Mouse (Mus musculus) hindbrain, embryonic 15.5 days (tissue): Measurements from ENCODE around the gene Ermap. TPM values are rescaled to one million over a fixed set of nuclear protein-coding genes. Genes with fewer than 3 reads are reported as not detected.

Experiments used
- ATAC-seq: fragments of 200-750 bp; cut with Nextera tagmentation; 2 replicates; pipeline ENCODE4 v1.8.0; 2017; ENCODE audit warnings: low read depth, moderate number of reproducible peaks, moderate TSS enrichment; ENCODE audit not compliant: low FRiP score
- H3K27ac ChIP-seq: fragments of 300-500 bp; sonication (generic); replicated peaks from 2 replicates; pipeline ENCODE4 v1.5.1; 2015; ENCODE audit warnings: mild to moderate bottlenecking, inconsistent platforms
- H3K27me3 ChIP-seq: fragments of 300-500 bp; sonication (generic); 2 replicates; pipeline ENCODE4 v1.6.1; 2015; ENCODE audit warnings: control low read depth, inconsistent platforms
- H3K36me3 ChIP-seq: fragments of 300-500 bp; sonication (generic); 2 replicates; pipeline ENCODE4 v1.6.1; 2015; ENCODE audit warnings: control low read depth, inconsistent platforms
- H3K4me1 ChIP-seq: fragments of 300-500 bp; sonication (generic); replicated peaks from 2 replicates; pipeline ENCODE4 v1.6.1; 2015; ENCODE audit warnings: control low read depth, inconsistent platforms
- H3K4me2 ChIP-seq: fragments of 300-500 bp; sonication (generic); 2 replicates; pipeline ENCODE4 v1.6.1; 2015; ENCODE audit warnings: moderate library complexity, mild to moderate bottlenecking, inconsistent platforms
- H3K4me3 ChIP-seq: fragments of 300-500 bp; sonication (generic); 2 replicates; pipeline ENCODE4 v1.5.1; 2015; ENCODE audit warnings: mild to moderate bottlenecking, inconsistent platforms
- H3K9ac ChIP-seq: fragments of 300-500 bp; sonication (generic); 2 replicates; pipeline ENCODE4 v1.6.1; 2015; ENCODE audit warnings: inconsistent platforms
- H3K9me3 ChIP-seq: fragments of 300-500 bp; sonication (generic); 2 replicates; pipeline ENCODE4 v1.6.1; 2016; ENCODE audit warnings: control low read depth, inconsistent platforms
- WGBS: fragments of 180-500 bp; shearing (Covaris S2); methylation state at CpG from one replicate; pipeline ENCODE4 v1.1.7; 2015; 5-methylcytosine and 5-hydroxymethylcytosine counted together
- polyA plus RNA-seq: library from polyadenylated mRNA; unstranded; fragments of >200 nt; fragmentation: Nextera tagmentation; extraction: Ambion mirVana; gene quantifications from 2 replicates; pipeline ENCODE4 v1.2.1, GENCODE M21; 2015

Ermap gene
- polyA plus RNA-seq, 1 experiment from 2014 or later = 0.91 TPM

GRCm38 (mm10) chr4:119148741-119149140 is 41.1 kb downstream of the Ermap start:
- Histone ChIP-seq H3K27ac (no peak overlapping the region), H3K4me3 (no peak overlapping the region), H3K9me3 (no peaks in the 10 kb centered on the region), H3K4me2 (no peak overlapping the region), H3K4me1 (no peaks in the 10 kb centered on the region), H3K27me3 (no peaks in the 10 kb centered on the region), H3K36me3 (no peaks in the 10 kb centered on the region), H3K9ac (no peak overlapping the region)
- no peak for ATAC-seq
- 92% methylated on average over 11 of the region's 11 CpGs for WGBS

GRCm38 (mm10) chr4:119147347-119147746 is 42.5 kb downstream of the Ermap start:
- Histone ChIP-seq H3K4me1 (0 out of 2 replicates have a peak, but pooled peaks cover 5% of the 10 kb centered on the region), H3K4me3 (no peak overlapping the region), H3K9me3 (no peaks in the 10 kb centered on the region), H3K4me2 (no peak overlapping the region), H3K27ac (no peak overlapping the region), H3K27me3 (no peaks in the 10 kb centered on the region), H3K36me3 (no peaks in the 10 kb centered on the region), H3K9ac (no peak overlapping the region)
- 92% methylated on average over 5 of the region's 5 CpGs for WGBS
- ATAC-seq = no peak

- H3K27ac ChIP-seq = no peak overlapping the region
- H3K9ac ChIP-seq = no peak overlapping the region
- no peak overlapping the region for H3K4me3 ChIP-seq
- ATAC-seq = no peak
- no peaks in the 10 kb centered on the region for H3K36me3 ChIP-seq
- H3K4me1 ChIP-seq = 0 out of 2 replicates have a peak, but pooled peaks cover 5% of the 10 kb centered on the region
- H3K27me3 ChIP-seq = no peaks in the 10 kb centered on the region
- no peak overlapping the region for H3K4me2 ChIP-seq
- H3K9me3 ChIP-seq = no peaks in the 10 kb centered on the region
- 93% methylated on average over 7 of the region's 7 CpGs for WGBS
These were observed 43.0 kb downstream of the Ermap start for GRCm38 (mm10) chr4:119146816-119147215.

DNA sequence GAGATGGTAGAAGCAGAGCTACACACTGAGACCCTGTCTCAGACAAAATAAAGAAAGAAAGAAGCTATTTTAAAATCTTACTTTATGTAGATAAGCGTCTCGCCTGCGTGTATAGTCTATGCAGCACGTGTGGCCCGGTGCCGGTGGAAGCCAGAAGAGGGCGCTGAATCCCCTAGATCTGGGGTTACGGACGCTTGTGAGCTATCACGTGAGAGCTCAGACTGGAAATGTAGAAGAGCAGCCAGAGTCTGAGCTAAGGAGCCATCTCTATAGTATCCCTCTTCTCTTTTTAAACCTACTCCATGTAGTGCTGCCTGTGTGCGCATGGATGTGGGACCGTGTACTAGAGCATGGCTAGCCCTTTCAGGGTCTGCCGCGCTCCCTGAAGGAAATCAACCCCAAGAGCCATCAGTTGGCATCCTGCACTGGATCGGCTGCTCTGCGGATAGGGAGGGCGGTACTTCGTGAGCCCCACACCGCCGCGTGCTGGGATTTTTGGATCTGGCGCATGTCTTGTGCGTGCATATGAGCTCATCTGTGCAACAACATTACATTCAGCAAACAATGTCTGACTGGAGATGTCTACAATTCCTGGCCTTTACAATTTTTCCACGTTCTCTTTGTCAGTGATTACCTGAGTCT is 47.5 kb downstream of the Ermap start:
- H3K27ac ChIP-seq = peak overlapping the region; percentile 74
- peak overlapping the region; percentile 17; the same call in 1 of the 2 replicates for H3K9ac ChIP-seq
- ATAC-seq = peak; percentile 76

DNA sequence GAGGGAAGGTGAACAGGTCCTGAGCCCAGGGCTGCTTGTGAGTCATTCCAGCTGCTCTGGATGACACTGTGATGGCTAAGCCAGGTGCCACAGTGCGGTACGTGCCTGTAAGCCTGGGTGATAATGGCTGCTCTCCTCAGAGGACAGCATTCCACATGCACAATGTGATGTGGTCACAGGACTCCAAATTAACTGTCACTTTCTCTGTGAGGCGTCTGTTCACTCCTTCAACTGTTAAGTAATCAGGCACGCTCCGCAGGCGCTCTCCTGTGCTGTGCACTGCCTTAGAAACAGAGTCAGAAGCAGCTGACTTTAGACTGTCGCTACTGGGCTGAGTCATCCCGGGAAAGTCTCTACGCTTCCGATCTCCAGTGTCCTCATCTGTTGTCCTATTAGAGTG is 48.6 kb downstream of the Ermap start:
- H3K4me2 ChIP-seq = no peak overlapping the region
- H3K9ac ChIP-seq = no peak overlapping the region
- 46% methylated on average over 10 of the region's 10 CpGs for WGBS
- no peaks in the 10 kb centered on the region for H3K27me3 ChIP-seq
- peaks cover 14% of the 10 kb centered on the region for H3K4me1 ChIP-seq
- H3K27ac ChIP-seq = no peak overlapping the region
- no peaks in the 10 kb centered on the region for H3K9me3 ChIP-seq
- H3K36me3 ChIP-seq = peaks cover 6% of the 10 kb centered on the region
- no peak for ATAC-seq
- H3K4me3 ChIP-seq = no peak overlapping the region

More for the DNA sequence above, 47.5 kb downstream of the Ermap start:
- no peaks in the 10 kb centered on the region for H3K27me3 ChIP-seq
- peak overlapping the region; percentile 57 for H3K4me2 ChIP-seq
- no peaks in the 10 kb centered on the region for H3K36me3 ChIP-seq
- WGBS = 27% methylated on average over 24 of the region's 24 CpGs
- peak overlapping the region; percentile 30 for H3K4me3 ChIP-seq
- peaks cover 14% of the 10 kb centered on the region for H3K4me1 ChIP-seq
- no peaks in the 10 kb centered on the region for H3K9me3 ChIP-seq

GRCm38 (mm10) chr4:119140126-119140525 is 49.7 kb downstream of the Ermap start:
- peaks cover 10% of the 10 kb centered on the region for H3K36me3 ChIP-seq
- H3K9me3 ChIP-seq = no peaks in the 10 kb centered on the region
- no peak overlapping the region for H3K4me3 ChIP-seq
- H3K27me3 ChIP-seq = no peaks in the 10 kb centered on the region
- peaks cover 14% of the 10 kb centered on the region for H3K4me1 ChIP-seq
- H3K9ac ChIP-seq = no peak overlapping the region
- H3K4me2 ChIP-seq = no peak overlapping the region
- ATAC-seq = no peak
- H3K27ac ChIP-seq = no peak overlapping the region
- 49% methylated on average over 3 of the region's 3 CpGs for WGBS

DNA sequence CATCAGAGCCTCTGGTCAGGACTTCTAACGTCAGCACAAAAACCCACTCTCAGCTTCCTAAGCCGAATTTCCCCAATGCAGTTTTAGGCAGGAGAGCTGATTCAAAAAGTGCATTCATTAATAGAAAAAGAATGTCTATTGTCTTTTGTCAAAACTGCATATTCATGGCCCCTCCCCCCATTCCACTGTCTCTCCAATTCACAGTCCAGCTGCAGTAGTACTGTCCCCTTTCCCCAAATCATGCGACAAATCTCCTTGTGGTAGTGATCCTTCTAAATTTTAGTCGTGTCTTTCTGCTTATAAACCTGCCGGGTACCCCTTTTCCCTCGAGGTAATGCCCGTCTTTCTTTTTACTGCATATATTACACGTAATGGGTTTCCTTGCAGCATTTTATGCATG is 51.0 kb downstream of the Ermap start:
- Histone ChIP-seq H3K36me3 (peaks cover 16% of the 10 kb centered on the region), H3K4me2 (peak overlapping the region; percentile 53), H3K9ac (no peak overlapping the region), H3K4me1 (peaks cover 14% of the 10 kb centered on the region), H3K4me3 (peak overlapping the region; percentile 27), H3K27me3 (no peaks in the 10 kb centered on the region), H3K27ac (peak overlapping the region; percentile 53; the same call in 1 of the 2 replicates), H3K9me3 (no peaks in the 10 kb centered on the region)
- WGBS = 41% methylated on average over 8 of the region's 8 CpGs
- no peak for ATAC-seq

DNA sequence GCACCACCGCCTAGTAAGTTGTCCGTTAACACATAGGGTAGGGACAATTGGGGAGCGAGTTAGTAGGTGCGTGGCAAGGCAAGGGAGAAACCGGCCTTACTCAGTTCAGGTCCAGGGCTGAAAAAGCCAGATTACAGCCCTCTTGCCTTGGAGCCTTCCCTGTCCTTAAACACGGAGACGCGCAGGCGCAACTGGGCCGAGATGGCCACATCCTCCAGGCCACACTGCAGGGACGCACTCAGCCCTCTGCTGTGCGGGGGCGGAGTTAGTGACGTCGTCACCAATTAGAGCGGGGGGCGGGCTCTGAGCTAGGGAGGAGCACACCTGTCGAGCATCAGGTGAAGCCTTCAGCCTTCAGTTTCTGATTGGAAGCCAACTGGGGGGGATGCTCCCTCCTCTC is 51.6 kb downstream of the Ermap start:
- Histone ChIP-seq H3K27ac (peak overlapping the region; percentile 66), H3K27me3 (no peaks in the 10 kb centered on the region), H3K4me2 (peak overlapping the region; percentile 53), H3K9me3 (no peaks in the 10 kb centered on the region), H3K36me3 (peaks cover 16% of the 10 kb centered on the region), H3K9ac (0 out of 2 replicates have a peak overlapping the region, but pooled peaks have one; percentile 7), H3K4me3 (peak overlapping the region; percentile 27), H3K4me1 (peaks cover 14% of the 10 kb centered on the region)
- peak; percentile 94 for ATAC-seq
- WGBS = 9% methylated on average over 18 of the region's 18 CpGs

DNA sequence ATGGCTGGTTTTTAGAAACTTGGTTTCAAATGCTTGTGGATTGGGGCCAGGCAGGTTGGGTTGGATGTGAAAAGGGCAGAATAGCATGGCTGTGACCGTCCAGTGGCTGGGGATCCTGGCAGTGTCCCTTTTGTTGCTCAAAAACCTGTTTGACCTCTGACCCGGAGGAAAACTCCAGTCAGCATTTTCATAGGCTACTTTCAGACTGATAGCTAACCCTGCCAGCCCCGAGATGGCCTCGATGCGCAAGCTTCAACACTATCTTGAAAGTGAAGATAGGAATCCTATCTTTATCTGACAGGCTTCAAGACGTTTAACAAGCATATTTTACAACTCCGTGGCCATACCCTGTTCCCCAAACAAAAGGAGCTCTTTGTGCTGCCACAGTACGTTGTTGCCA is 52.5 kb downstream of the Ermap start:
- Histone ChIP-seq H3K9ac (no peak overlapping the region), H3K27me3 (no peaks in the 10 kb centered on the region), H3K4me2 (no peak overlapping the region), H3K9me3 (no peaks in the 10 kb centered on the region), H3K36me3 (peaks cover 16% of the 10 kb centered on the region), H3K27ac (no peak overlapping the region), H3K4me1 (peaks cover 8% of the 10 kb centered on the region), H3K4me3 (no peak overlapping the region)
- 64% methylated on average over 8 of the region's 8 CpGs for WGBS
- no peak for ATAC-seq

DNA sequence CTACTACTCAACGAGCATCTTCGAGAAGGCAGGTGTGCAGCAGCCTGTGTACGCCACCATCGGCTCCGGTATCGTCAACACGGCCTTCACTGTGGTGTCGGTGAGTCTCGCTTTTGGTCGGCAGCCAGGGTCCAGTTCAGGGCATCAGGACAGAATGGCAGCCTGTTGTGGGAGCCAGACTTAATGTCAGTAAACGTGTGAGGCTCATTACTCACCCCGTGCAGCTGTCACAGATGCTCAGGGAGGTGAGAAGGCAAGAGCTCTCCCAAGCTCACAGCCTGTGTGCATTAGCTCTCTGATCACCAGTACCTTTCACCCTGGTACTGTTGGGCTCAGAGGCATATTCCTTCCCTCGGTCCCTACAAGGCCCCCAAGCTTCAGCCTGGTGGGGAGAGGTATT is 56.0 kb downstream of the Ermap start:
- 92% methylated on average over 13 of the region's 13 CpGs for WGBS
- Histone ChIP-seq H3K27ac (no peak overlapping the region), H3K4me3 (no peak overlapping the region), H3K9ac (no peak overlapping the region), H3K4me1 (peaks cover 7% of the 10 kb centered on the region), H3K9me3 (no peaks in the 10 kb centered on the region), H3K27me3 (no peaks in the 10 kb centered on the region), H3K4me2 (no peak overlapping the region), H3K36me3 (peaks cover 16% of the 10 kb centered on the region)
- no peak for ATAC-seq

- no peak overlapping the region for H3K27ac ChIP-seq
- no peak overlapping the region for H3K9ac ChIP-seq
- 92% methylated on average over 13 of the region's 13 CpGs for WGBS
- no peaks in the 10 kb centered on the region for H3K27me3 ChIP-seq
- H3K36me3 ChIP-seq = peaks cover 16% of the 10 kb centered on the region
- no peak for ATAC-seq
- no peaks in the 10 kb centered on the region for H3K9me3 ChIP-seq
- H3K4me2 ChIP-seq = no peak overlapping the region
- peaks cover 2% of the 10 kb centered on the region; the same call in 1 of the 2 replicates for H3K4me1 ChIP-seq
- H3K4me3 ChIP-seq = no peak overlapping the region
These were observed 56.5 kb downstream of the Ermap start for GRCm38 (mm10) chr4:119133306-119133705.

GRCm38 (mm10) chr4:119131189-119131910 is 58.5 kb downstream of the Ermap start:
- H3K9ac ChIP-seq = no peak overlapping the region
- no peaks in the 10 kb centered on the region for H3K4me1 ChIP-seq
- no peak overlapping the region for H3K4me3 ChIP-seq
- peaks cover 12% of the 10 kb centered on the region for H3K36me3 ChIP-seq
- no peaks in the 10 kb centered on the region for H3K9me3 ChIP-seq
- WGBS = 78% methylated on average over 8 of the region's 8 CpGs
- no peaks in the 10 kb centered on the region for H3K27me3 ChIP-seq
- no peak overlapping the region for H3K27ac ChIP-seq
- no peak for ATAC-seq
- H3K4me2 ChIP-seq = no peak overlapping the region
